Mouse (Mus musculus) spleen, adult 10 weeks (tissue): ENCODE measurements around the gene Usp20. TPM values are rescaled to one million over a fixed set of nuclear protein-coding genes. Genes with fewer than 3 reads are reported as not detected.

ENCODE experiments used
- polyA plus RNA-seq: library from polyadenylated mRNA; stranded (reverse); fragments of 350-450 nt; fragmentation: Illumina TruSeq; extraction: RNeasy Lipid Tissue Mini Kit (QIAGEN cat#74804); gene quantifications from one replicate; pipeline ENCODE4 v1.2.3, GENCODE M21; 2015; ENCODE audit warnings: low replicate concordance; ENCODE audit not compliant: insufficient read depth

The Usp20 gene
- 4.5 TPM for polyA plus RNA-seq

GRCm38 (mm10) chr2:30981790-30982513, at the start of gene Usp20, which contains the start of gene BC005624:
TSS of gene Usp20 (plus strand) at chr2:30982279.
TSS of gene BC005624 (minus strand) at chr2:30982201.

DNA sequence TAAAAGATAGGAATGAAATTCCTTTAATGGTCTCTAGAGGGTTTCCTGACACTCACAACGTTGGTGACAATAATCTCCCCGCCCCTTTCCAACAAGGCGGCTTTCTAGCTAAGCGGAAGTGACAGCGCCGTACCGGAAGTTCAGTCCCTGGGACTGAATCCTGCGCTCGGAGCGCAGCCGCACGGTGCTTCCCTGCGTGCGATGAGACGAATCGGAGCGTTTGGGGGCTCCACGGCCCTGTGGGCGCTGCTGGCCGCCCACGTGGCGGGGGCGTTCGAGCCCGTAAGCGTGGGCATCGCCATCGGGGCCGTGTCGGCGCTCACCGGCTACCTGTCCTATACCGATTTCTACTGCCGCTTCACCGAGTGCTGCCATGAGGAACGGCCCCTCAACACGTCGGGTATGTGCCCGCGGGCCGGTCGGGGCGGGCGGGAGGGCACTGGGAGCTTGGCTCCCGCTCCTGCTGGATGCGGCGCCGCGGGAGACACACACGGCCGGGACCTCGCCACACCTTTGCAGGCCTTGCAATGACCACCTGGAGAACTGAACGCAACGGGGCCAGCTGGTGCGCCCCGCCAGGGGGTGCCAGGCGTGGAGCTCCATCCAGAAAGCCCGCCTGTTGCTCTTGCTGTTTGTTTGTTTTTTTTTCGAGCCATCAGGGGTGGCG, 29.1 kb upstream of the Usp20 start, which contains the start of gene Tor1b:
Tor1b (plus strand) TSS at position 136 of the 667 bp plus-strand sequence.

GRCm38 (mm10) chr2:30967352-30968327, 14.4 kb upstream of the Usp20 start, which contains the start of gene Tor1a:
TSS of gene Tor1a (minus strand) at chr2:30967933.

Other genes with a start within 250 kb of the Usp20 start
- gene 1700001O22Rik, start 178.6 kb upstream of the Usp20 start, polyA plus RNA-seq: not detected
- 3.7 TPM for gene Ntmt1, start 174.5 kb upstream of the Usp20 start, polyA plus RNA-seq
- gene Asb6, start 151.9 kb upstream of the Usp20 start, polyA plus RNA-seq: 8.3 TPM
- gene Prrx2, start 147.3 kb upstream of the Usp20 start, polyA plus RNA-seq: 0.52 TPM
- 6.3 TPM for gene Ptges, start 52.4 kb upstream of the Usp20 start, polyA plus RNA-seq
- gene Tor1b, start 29.3 kb upstream of the Usp20 start, polyA plus RNA-seq: 46.2 TPM
- 57.0 TPM for gene Tor1a, start 14.3 kb upstream of the Usp20 start, polyA plus RNA-seq
- 74.0 TPM for gene BC005624, start 78 bp upstream of the Usp20 start, polyA plus RNA-seq
- 126 TPM for gene Fnbp1, start 159.7 kb downstream of the Usp20 start, polyA plus RNA-seq
- 39.4 TPM for gene Gpr107, start 170.0 kb downstream of the Usp20 start, polyA plus RNA-seq